In genomic region chr7:64656787-64657186, GRCm38 (mm10) we compare ENCODE assay signal across 20 mouse cellular contexts.
DNase-seq lines count a peak whose midpoint lies in the region; ATAC-seq lines count a peak whose summit lies in the region.
"Had no signal": no experiment of that assay in that cellular context is flagged by ENCODE, and none has a peak within 500 bp of the region (broad histone marks: within the 10 kb centered on the region; RNA-seq: fewer than 3 reads in every experiment).

No protein-coding gene starts in this region.

- H3K9ac ChIP-seq in hindbrain, embryonic 14.5 days = no peak overlapping the region
- no peak overlapping the region for H3K9ac ChIP-seq in neural tube, embryonic 13.5 days
- H3K9ac ChIP-seq: embryonic facial prominence, embryonic 12.5 days; forebrain, embryonic 12.5 days; heart, embryonic 15.5 days had no signal

- H3K27me3 ChIP-seq in hindbrain, embryonic 14.5 days (ENCODE audit: control insufficient read depth, insufficient read depth, low read length) = no peaks in the 10 kb centered on the region
- no peaks in the 10 kb centered on the region for H3K27me3 ChIP-seq in hindbrain, embryonic 10.5 days (ENCODE audit: insufficient read depth, poor library complexity, severe bottlenecking)
- H3K27me3 ChIP-seq in neural tube, embryonic 13.5 days = no peaks in the 10 kb centered on the region
- no peaks in the 10 kb centered on the region for H3K27me3 ChIP-seq in limb, embryonic 10.5 days (ENCODE audit: low read depth, poor library complexity, severe bottlenecking)
- H3K27me3 ChIP-seq: embryonic facial prominence, embryonic 12.5 days; forebrain, embryonic 12.5 days; heart, embryonic 15.5 days had no signal

- no peak overlapping the region for H3K4me3 ChIP-seq in hindbrain, embryonic 14.5 days (replicated peaks; ENCODE audit: low read length)
- no peak overlapping the region for H3K4me3 ChIP-seq in hindbrain, embryonic 10.5 days
- H3K4me3 ChIP-seq in neural tube, embryonic 13.5 days = no peak overlapping the region
- H3K4me3 ChIP-seq in limb, embryonic 10.5 days = no peak overlapping the region
- H3K4me3 ChIP-seq: embryonic facial prominence, embryonic 12.5 days; forebrain, embryonic 12.5 days; heart, embryonic 10.5 days; heart, embryonic 15.5 days had no signal

- H3K36me3 ChIP-seq in hindbrain, embryonic 14.5 days (replicated peaks; ENCODE audit: control insufficient read depth, insufficient read depth) = no peaks in the 10 kb centered on the region
- H3K36me3 ChIP-seq in hindbrain, embryonic 10.5 days = no peaks in the 10 kb centered on the region
- H3K36me3 ChIP-seq in neural tube, embryonic 13.5 days = no peaks in the 10 kb centered on the region
- no peaks in the 10 kb centered on the region for H3K36me3 ChIP-seq in limb, embryonic 10.5 days
- H3K36me3 ChIP-seq: embryonic facial prominence, embryonic 12.5 days; forebrain, embryonic 12.5 days; heart, embryonic 10.5 days; heart, embryonic 15.5 days had no signal

- ATAC-seq in hindbrain, embryonic 14.5 days (ENCODE audit: low FRiP score) = peak; percentile 35; the same call in 1 of the 2 replicates
- ATAC-seq in neural tube, embryonic 13.5 days (ENCODE audit: low read depth) = peak; percentile 48; the same call in 1 of the 2 replicates
- ATAC-seq in megakaryocyte-erythroid progenitor cell, adult 5-6 weeks (replicated peaks; ENCODE audit: low FRiP score, low TSS enrichment, poor library complexity, severe bottlenecking) = no peak

- WGBS in hindbrain, embryonic 14.5 days = 45% methylated on average over 7 of the region's 7 CpGs
- WGBS in hindbrain, embryonic 10.5 days = 83% methylated on average over 7 of the region's 7 CpGs
- 29% methylated on average over 7 of the region's 7 CpGs for WGBS in neural tube, embryonic 13.5 days
- WGBS in limb, embryonic 10.5 days = 38% methylated on average over 7 of the region's 7 CpGs

- no peak overlapping the region for H3K4me2 ChIP-seq in hindbrain, embryonic 14.5 days (replicated peaks)
- H3K4me2 ChIP-seq in neural tube, embryonic 13.5 days = no peak overlapping the region
- H3K4me2 ChIP-seq: embryonic facial prominence, embryonic 12.5 days; forebrain, embryonic 12.5 days; heart, embryonic 15.5 days had no signal

- H3K27ac ChIP-seq in hindbrain, embryonic 14.5 days = peak overlapping the region; percentile 43; the same call in 1 of the 2 replicates
- H3K27ac ChIP-seq in hindbrain, embryonic 10.5 days = no peak overlapping the region
- peak overlapping the region; percentile 74 for H3K27ac ChIP-seq in neural tube, embryonic 13.5 days (replicated peaks)
- no peak overlapping the region for H3K27ac ChIP-seq in limb, embryonic 10.5 days
- H3K27ac ChIP-seq: embryonic facial prominence, embryonic 12.5 days; forebrain, embryonic 12.5 days; heart, embryonic 10.5 days; heart, embryonic 15.5 days had no signal

- DNase-seq in hindbrain, embryonic 14.5 days (ENCODE audit: low spot score) = no peak
- no peak for DNase-seq in hindbrain, embryonic 10.5 days (ENCODE audit: low spot score)
- no peak for DNase-seq in neural tube, embryonic 10.5 days (ENCODE audit: extremely low spot score, low spot score)
- peak; percentile 32 for DNase-seq in limb, embryonic 10.5 days (ENCODE audit: low spot score)
- DNase-seq in right cerebral cortex, adult 2 months (ENCODE audit: low spot score in 2 of 2) = no peak
- DNase-seq: adrenal gland, adult 2 months; adrenal gland, postnatal 25 days; cerebellum, adult 2 months; cerebellum, postnatal 14 days; embryo, embryonic 11 days; gastrocnemius, postnatal 36 days; heart, adult 18-20 months; heart, postnatal 14 days; kidney, adult 11 months had no signal

- no peaks in the 10 kb centered on the region for H3K9me3 ChIP-seq in hindbrain, embryonic 14.5 days (ENCODE audit: control insufficient read depth, low read length)
- no peaks in the 10 kb centered on the region for H3K9me3 ChIP-seq in hindbrain, embryonic 10.5 days
- H3K9me3 ChIP-seq in neural tube, embryonic 13.5 days = no peaks in the 10 kb centered on the region
- H3K9me3 ChIP-seq in limb, embryonic 10.5 days (replicated peaks) = no peaks in the 10 kb centered on the region
- H3K9me3 ChIP-seq: embryonic facial prominence, embryonic 12.5 days; forebrain, embryonic 12.5 days; heart, embryonic 10.5 days; heart, embryonic 15.5 days had no signal

- H3K4me1 ChIP-seq in hindbrain, embryonic 14.5 days (replicated peaks; ENCODE audit: control insufficient read depth, insufficient read depth, low read length) = peaks cover 4% of the 10 kb centered on the region; the same call in 1 of the 2 replicates
- H3K4me1 ChIP-seq in hindbrain, embryonic 10.5 days (replicated peaks) = peaks cover 30% of the 10 kb centered on the region
- peaks cover 41% of the 10 kb centered on the region for H3K4me1 ChIP-seq in neural tube, embryonic 13.5 days (replicated peaks)
- H3K4me1 ChIP-seq in limb, embryonic 10.5 days = peaks cover 3% of the 10 kb centered on the region; the same call in 1 of the 2 replicates
- H3K4me1 ChIP-seq: embryonic facial prominence, embryonic 12.5 days; heart, embryonic 10.5 days; heart, embryonic 15.5 days had no signal

Comparison
In these comparisons a context has a peak if more than half of its experiments do, and no peak if none do; other contexts are left out.
1. H3K27ac ChIP-seq: peak in hindbrain, embryonic 14.5 days (single experiment) and neural tube, embryonic 13.5 days (single experiment); none in hindbrain, embryonic 10.5 days (single experiment) and limb, embryonic 10.5 days (single experiment).